Mouse (Mus musculus): ENCODE data around the gene Ptpra. TPM values are rescaled to one million over a fixed set of nuclear protein-coding genes. Genes with fewer than 3 reads are reported as not detected.

Ptpra gene
- total and polyA plus RNA-seq, 2 experiments from 2014 or later, result 105 to 143 TPM

GRCm38 (mm10) chr2:130425112-130425511 lies 25.0 kb upstream of the Ptpra start:
- peak overlapping the region; percentile 92 for H3K4me2 ChIP-seq (ENCODE audit: low read depth, low read length)
- DNase-seq (ENCODE audit: low spot score) (peak; percentile 62), ATAC-seq (no peak)
- H3K27ac ChIP-seq, result peak overlapping the region; percentile 97; the same call in 1 of the 2 replicates
- TF ChIP-seq CTCF (IDR thresholded peaks at IDR 0.05; ENCODE audit: low read depth), result peak; percentile 46; the same call in 1 of the 2 replicates
- H3K27me3 ChIP-seq (ENCODE audit: insufficient read depth, low read length), result no peaks in the 10 kb centered on the region
- H3K4me3 ChIP-seq (ENCODE audit: low read length), result peak overlapping the region; percentile 48
- no peaks in the 10 kb centered on the region for H3K9me3 ChIP-seq (ENCODE audit: low read length)
- no peaks in the 10 kb centered on the region for H3K36me3 ChIP-seq (ENCODE audit: insufficient read depth, low read length)
- H3K4me1 ChIP-seq (ENCODE audit: insufficient read depth, low read length), result 0 out of 2 replicates have a peak, but pooled peaks cover 10% of the 10 kb centered on the region
- peak overlapping the region; percentile 84 for H3K9ac ChIP-seq (replicated peaks; ENCODE audit: low read length)
- 31% methylated on average over 5 of the region's 5 CpGs for WGBS

DNA sequence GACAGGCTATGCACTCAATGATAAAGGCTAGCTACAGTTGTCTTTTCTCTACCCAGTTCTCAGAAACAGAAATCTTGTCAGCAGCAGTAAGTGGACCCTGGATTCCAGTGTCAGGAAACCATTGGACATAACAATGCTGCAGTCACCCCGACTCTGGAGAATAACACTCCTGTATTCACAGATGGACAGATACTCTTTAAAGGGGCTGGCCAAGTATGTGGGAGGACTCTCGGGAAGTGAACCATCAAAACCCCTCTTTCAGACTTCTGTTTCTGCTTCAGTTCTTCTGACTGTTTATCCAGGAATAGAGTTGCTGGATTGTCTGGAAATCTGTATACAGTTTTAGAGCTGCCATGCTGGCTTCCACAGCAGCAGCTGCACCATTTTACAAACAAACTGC lies 20.2 kb upstream of the Ptpra start:
- Histone ChIP-seq H3K36me3 (ENCODE audit: insufficient read depth, low read length) (peaks cover 5% of the 10 kb centered on the region; the same call in 1 of the 2 replicates), H3K4me3 (ENCODE audit: low read length) (no peak overlapping the region), H3K27me3 (ENCODE audit: insufficient read depth, low read length) (no peaks in the 10 kb centered on the region), H3K27ac (no peak overlapping the region), H3K4me1 (ENCODE audit: insufficient read depth, low read length) (0 out of 2 replicates have a peak, but pooled peaks cover 5% of the 10 kb centered on the region), H3K4me2 (ENCODE audit: low read depth, low read length) (no peak overlapping the region), H3K9ac (replicated peaks; ENCODE audit: low read length) (no peak overlapping the region), H3K9me3 (ENCODE audit: low read length) (no peaks in the 10 kb centered on the region)
- 64% methylated on average over 2 of the region's 2 CpGs for WGBS
- TF ChIP-seq CTCF (IDR thresholded peaks at IDR 0.05; ENCODE audit: low read depth), result no peak
- ATAC-seq, result no peak
- no peak for DNase-seq (ENCODE audit: low spot score)

GRCm38 (mm10) chr2:130430484-130430883 lies 19.6 kb upstream of the Ptpra start:
- Histone ChIP-seq H3K27ac (no peak overlapping the region), H3K36me3 (ENCODE audit: insufficient read depth, low read length) (peaks cover 5% of the 10 kb centered on the region; the same call in 1 of the 2 replicates), H3K4me1 (ENCODE audit: insufficient read depth, low read length) (no peaks in the 10 kb centered on the region), H3K9me3 (ENCODE audit: low read length) (no peaks in the 10 kb centered on the region), H3K9ac (replicated peaks; ENCODE audit: low read length) (no peak overlapping the region), H3K27me3 (ENCODE audit: insufficient read depth, low read length) (no peaks in the 10 kb centered on the region), H3K4me3 (ENCODE audit: low read length) (no peak overlapping the region), H3K4me2 (ENCODE audit: low read depth, low read length) (no peak overlapping the region)
- DNase-seq (ENCODE audit: low spot score) (no peak), ATAC-seq (no peak)
- TF ChIP-seq CTCF (IDR thresholded peaks at IDR 0.05; ENCODE audit: low read depth), result no peak
- 85% methylated on average over 3 of the region's 3 CpGs for WGBS

- no peak for TF ChIP-seq CTCF (IDR thresholded peaks at IDR 0.05; ENCODE audit: low read depth)
- ATAC-seq, result no peak
- WGBS, result 88% methylated on average over 3 of the region's 3 CpGs
Measured at GRCm38 (mm10) chr2:130432157-130432556, 17.9 kb upstream of the Ptpra start.

DNA sequence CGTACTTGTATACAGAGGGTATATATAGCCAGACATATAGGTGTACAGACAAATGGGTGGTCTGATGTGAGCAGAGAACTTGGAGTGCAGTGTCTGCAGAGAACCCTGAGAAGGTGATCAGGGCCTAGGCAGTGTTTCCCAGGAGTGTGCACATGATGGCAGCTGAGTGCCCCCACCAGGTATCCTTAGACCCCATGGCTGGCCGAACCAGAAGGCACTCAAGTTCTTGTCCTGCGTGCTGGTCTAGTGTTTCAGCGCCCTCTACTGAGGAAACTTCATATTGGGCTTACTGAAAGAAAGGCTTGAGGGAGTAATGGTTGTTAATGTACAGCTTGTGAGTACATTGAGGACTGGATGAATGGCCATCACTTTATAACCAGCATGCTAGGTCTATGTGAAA lies 16.9 kb upstream of the Ptpra start:
- no peaks in the 10 kb centered on the region for H3K4me1 ChIP-seq (ENCODE audit: insufficient read depth, low read length)
- peaks cover 9% of the 10 kb centered on the region for H3K36me3 ChIP-seq (ENCODE audit: insufficient read depth, low read length)
- peak; percentile 77 for TF ChIP-seq CTCF (IDR thresholded peaks at IDR 0.05; ENCODE audit: low read depth)
- H3K4me2 ChIP-seq (ENCODE audit: low read depth, low read length), result no peak overlapping the region
- no peak overlapping the region for H3K27ac ChIP-seq
- peak; percentile 80 for DNase-seq (ENCODE audit: low spot score)
- H3K9me3 ChIP-seq (ENCODE audit: low read length), result no peaks in the 10 kb centered on the region
- H3K27me3 ChIP-seq (ENCODE audit: insufficient read depth, low read length), result no peaks in the 10 kb centered on the region
- no peak overlapping the region for H3K9ac ChIP-seq (replicated peaks; ENCODE audit: low read length)
- 20% methylated on average over 4 of the region's 4 CpGs for WGBS
- peak; percentile 64; the same call in 1 of the 2 replicates for ATAC-seq
- H3K4me3 ChIP-seq (ENCODE audit: low read length), result no peak overlapping the region

More at GRCm38 (mm10) chr2:130432157-130432556, 17.9 kb upstream of the Ptpra start:
- no peaks in the 10 kb centered on the region for H3K4me1 ChIP-seq (ENCODE audit: insufficient read depth, low read length)
- peaks cover 5% of the 10 kb centered on the region; the same call in 1 of the 2 replicates for H3K36me3 ChIP-seq (ENCODE audit: insufficient read depth, low read length)
- H3K4me2 ChIP-seq (ENCODE audit: low read depth, low read length), result no peak overlapping the region
- DNase-seq (ENCODE audit: low spot score), result no peak
- no peaks in the 10 kb centered on the region for H3K27me3 ChIP-seq (ENCODE audit: insufficient read depth, low read length)
- H3K27ac ChIP-seq, result no peak overlapping the region
- no peak overlapping the region for H3K9ac ChIP-seq (replicated peaks; ENCODE audit: low read length)
- H3K9me3 ChIP-seq (ENCODE audit: low read length), result no peaks in the 10 kb centered on the region
- no peak overlapping the region for H3K4me3 ChIP-seq (ENCODE audit: low read length)

DNA sequence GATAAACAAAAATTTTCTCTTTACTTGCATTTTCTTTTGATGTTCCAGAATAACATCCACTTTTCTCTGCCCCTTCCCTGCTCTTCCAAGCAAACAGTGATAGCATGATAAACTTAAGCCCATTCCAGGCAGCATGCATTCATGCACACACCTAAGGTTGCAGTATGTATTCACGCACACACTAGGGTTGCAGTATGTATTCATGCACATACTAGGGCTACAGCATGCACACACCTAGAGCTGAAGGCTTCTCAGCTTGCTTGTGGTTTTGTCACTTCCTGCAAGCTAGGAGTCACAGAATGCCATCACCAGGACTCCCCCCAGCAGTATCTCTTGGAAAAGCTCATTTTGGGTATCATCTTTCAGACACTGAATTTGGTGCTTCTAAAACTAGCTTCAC lies 13.3 kb upstream of the Ptpra start:
- 98% methylated on average over 1 of the region's 1 CpGs for WGBS

GRCm38 (mm10) chr2:130438861-130439260 lies 11.2 kb upstream of the Ptpra start:
- Histone ChIP-seq H3K27me3 (ENCODE audit: insufficient read depth, low read length) (no peaks in the 10 kb centered on the region), H3K9ac (replicated peaks; ENCODE audit: low read length) (no peak overlapping the region), H3K9me3 (ENCODE audit: low read length) (no peaks in the 10 kb centered on the region), H3K36me3 (ENCODE audit: insufficient read depth, low read length) (peaks cover 61% of the 10 kb centered on the region), H3K4me2 (ENCODE audit: low read depth, low read length) (no peak overlapping the region), H3K4me3 (ENCODE audit: low read length) (no peak overlapping the region), H3K4me1 (ENCODE audit: insufficient read depth, low read length) (no peaks in the 10 kb centered on the region), H3K27ac (no peak overlapping the region)
- ATAC-seq (no peak), DNase-seq (ENCODE audit: low spot score) (no peak)
- no peak for TF ChIP-seq CTCF (IDR thresholded peaks at IDR 0.05; ENCODE audit: low read depth)
- 77% methylated on average over 3 of the region's 3 CpGs for WGBS

More for the DNA sequence above, 13.3 kb upstream of the Ptpra start:
- Histone ChIP-seq H3K36me3 (ENCODE audit: insufficient read depth, low read length) (peaks cover 45% of the 10 kb centered on the region), H3K27me3 (ENCODE audit: insufficient read depth, low read length) (no peaks in the 10 kb centered on the region), H3K4me3 (ENCODE audit: low read length) (no peak overlapping the region), H3K4me2 (ENCODE audit: low read depth, low read length) (no peak overlapping the region), H3K9me3 (ENCODE audit: low read length) (no peaks in the 10 kb centered on the region), H3K9ac (replicated peaks; ENCODE audit: low read length) (no peak overlapping the region), H3K27ac (no peak overlapping the region), H3K4me1 (ENCODE audit: insufficient read depth, low read length) (no peaks in the 10 kb centered on the region)
- DNase-seq (ENCODE audit: low spot score), result no peak
- no peak for TF ChIP-seq CTCF (IDR thresholded peaks at IDR 0.05; ENCODE audit: low read depth)
- no peak for ATAC-seq
